Mouse (Mus musculus): Measurements from ENCODE around the gene Ndufb7.
"Not testable (repeated sequence)": the region's sequence is repeated elsewhere in the genome, so short reads cannot be mapped to it uniquely, and the experiment has no call there.

The Ndufb7 gene

DNA sequence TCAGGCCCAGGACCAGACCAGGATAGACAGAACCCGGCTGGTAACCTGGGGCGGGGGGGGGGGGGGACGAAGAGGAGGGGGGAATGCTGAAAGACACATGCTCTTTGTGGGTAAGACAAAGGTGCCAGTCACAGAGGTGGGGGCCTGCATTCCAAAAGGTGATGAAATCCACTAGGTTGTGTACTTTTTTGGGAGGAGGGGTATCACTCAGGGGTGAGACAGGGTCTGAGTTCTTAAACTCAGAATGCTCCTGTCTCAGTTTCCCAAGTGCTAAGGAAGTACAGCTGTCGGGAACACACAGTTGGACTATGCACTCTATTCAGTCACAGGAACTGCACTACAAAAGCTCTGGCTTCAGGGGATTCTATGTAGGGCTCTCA, 10.0 kb downstream of the Ndufb7 start:
- DNase-seq (ENCODE audit: low spot score) = no peak

- DNase-seq (ENCODE audit: low spot score) = no peak
These were observed 10.4 kb downstream of the Ndufb7 start for GRCm38 (mm10) chr8:83576921-83577320.

DNA sequence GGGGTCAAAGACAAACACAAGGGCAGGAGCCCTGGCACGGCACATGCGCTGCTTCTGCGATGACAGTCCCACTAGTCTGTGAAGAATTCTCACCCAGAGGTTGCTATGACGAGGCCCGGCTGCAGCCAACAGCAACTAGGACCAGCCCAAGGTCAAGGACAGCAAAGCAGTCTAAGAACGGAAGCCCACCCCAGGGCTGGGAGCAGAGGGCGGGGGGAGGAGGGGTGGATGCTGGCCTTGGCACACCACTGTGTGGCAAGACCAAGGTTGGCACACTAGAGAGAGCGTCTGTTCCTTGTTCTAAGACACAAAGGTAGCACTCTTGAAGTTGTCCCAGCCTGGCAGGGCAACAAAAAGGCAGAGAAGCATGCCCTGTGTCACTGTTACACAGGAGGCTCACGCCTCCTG, 10.9 kb downstream of the Ndufb7 start:
- no peak for DNase-seq (ENCODE audit: low spot score)

GRCm38 (mm10) chr8:83578131-83579055, 11.9 kb downstream of the Ndufb7 start:
- DNase-seq (ENCODE audit: low spot score) = no peak

DNA sequence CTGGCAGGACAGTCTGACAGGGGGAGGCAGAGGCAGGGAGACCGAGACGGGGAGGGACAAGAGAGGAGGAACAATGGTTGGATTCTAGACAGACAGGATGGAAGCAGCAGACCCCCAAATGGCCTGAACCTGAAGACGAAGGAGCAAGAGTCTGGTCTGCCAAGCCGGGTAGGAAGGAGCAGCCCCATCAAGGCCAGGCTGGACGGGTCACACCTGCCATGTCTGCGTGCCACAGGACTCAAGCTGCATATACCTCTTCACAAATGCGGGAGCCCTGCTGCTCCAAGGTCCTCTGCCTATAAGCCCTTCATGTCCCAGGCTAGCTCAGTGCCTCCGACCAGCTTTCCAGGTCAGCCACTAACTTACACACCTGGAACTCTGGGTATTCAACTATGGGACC, 13.2 kb downstream of the Ndufb7 start:
- no peak for DNase-seq (ENCODE audit: low spot score)

DNA sequence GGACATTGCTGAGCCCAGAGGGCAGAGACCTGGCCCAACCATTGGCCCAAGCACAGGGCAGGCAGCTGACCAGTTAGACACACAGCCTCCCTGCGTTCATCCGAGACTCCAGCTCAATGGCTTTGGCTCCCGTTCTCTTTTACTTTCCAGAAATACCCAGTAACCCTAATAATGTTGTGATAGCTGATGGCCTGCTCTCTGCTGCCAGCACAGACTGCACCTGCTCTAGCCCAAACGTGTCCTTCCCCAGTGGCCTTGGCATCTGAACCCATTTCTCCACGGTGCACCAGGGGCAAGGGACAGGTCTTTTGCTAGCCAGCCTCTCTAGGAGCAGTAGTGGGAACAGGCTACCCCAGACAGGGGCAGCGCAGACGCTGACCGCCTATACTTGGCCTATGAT, 14.4 kb downstream of the Ndufb7 start:
- DNase-seq (ENCODE audit: low spot score) = no peak

DNA sequence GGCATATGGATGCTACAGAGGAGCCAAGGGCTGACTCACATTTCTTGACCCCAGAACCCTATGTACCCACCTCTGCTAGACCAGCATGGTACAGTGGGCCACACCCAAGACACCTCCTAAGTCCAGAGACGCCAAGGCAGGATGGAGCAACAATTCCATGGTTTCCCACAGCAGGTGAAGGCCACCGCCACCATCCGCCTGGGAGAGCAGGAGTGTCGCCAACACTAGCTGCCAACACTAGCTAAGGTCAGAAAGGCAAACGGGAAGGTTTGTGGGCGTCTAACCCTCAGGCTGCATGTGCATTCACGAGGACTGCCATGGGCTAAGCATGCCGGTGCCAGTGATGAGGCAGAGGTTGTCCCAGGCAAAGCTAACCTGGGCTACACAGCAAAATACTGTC, 15.8 kb downstream of the Ndufb7 start:
- DNase-seq (ENCODE audit: low spot score) = no peak

DNA sequence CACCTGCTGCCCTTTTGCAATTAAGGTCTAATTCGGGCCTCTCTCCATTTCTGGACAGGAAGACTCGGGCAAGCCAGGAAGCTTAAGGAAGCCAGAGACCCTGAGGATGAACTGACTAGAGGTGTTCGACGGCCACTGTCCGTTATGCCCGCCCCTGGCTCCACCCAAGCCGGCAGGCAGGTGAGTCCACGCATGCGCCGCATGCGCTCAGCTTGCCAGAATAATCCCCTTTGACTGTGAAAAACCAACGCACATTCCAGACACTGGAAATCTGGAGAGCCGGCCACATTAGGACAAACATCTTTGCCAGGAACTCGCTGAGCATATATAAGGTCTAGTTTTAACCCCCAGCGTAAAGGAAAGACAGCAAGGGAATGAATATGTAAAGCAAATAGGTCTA, 16.8 kb downstream of the Ndufb7 start:
- no peak for DNase-seq (ENCODE audit: low spot score)

DNA sequence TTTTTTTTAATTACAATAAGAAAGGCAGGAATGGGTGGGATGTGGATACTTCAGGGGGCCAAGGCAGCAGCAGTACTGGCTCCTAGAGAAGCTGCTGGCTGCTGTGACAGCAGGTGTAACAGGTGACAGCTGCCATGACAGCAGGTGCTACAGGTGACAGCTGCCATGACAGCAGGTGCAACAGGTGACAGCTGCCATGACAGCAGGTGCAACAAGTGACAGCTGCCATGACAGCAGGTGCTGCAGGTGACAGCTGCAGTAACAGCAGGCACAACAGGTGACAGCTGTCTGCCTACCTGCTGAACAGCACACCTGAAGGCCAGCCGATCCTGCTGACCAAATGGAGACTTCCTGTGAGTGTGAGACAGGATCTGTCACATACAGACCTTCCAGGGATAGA, 18.3 kb downstream of the Ndufb7 start:
- DNase-seq (ENCODE audit: low spot score) = no peak

DNA sequence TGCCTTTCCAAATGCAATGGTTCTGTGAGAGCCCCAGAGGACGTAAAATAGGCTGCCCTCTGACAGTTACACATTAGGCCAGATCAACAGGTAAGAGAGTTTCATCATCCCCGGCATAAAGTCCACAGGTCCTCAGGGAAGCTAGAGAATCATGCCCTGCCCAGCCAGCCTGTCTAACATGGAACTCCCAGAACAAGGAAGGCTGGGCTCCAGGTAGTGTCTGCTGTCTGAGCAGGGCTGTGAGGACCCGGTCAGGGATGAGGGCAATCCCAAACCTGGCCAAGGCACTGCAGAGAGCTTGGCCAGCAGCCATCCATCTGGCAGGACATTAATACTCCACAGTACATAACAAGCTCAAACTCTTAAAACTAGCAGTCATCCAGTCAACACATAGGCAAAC, 18.9 kb downstream of the Ndufb7 start:
- DNase-seq (ENCODE audit: low spot score) = no peak

GRCm38 (mm10) chr8:83587644-83588043, 21.2 kb downstream of the Ndufb7 start:
- no peak for DNase-seq (ENCODE audit: low spot score)

- no peak for DNase-seq (ENCODE audit: low spot score)
These were observed 22.4 kb downstream of the Ndufb7 start for GRCm38 (mm10) chr8:83588886-83589285.

GRCm38 (mm10) chr8:83590488-83591023, 24.1 kb downstream of the Ndufb7 start:
- DNase-seq (ENCODE audit: low spot score) = no peak

DNA sequence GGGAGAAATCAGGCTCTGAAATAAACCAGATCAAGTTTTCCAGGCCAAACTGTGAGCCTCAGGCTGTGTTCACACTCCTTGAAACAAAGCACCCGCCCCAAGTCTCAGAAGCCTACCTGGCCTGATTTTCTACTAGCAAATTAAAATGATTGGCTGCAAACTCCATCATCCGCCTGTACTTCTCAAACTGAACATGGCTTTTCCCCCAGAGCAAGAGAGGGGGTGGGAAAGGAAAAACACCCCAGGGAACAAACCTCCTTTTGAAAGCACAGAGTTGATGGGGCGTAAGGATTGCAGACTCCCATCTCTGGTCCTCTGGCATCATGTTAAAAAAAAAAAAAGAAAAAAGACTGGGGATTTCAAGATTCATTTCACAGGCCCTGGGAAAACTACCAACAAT, 26.2 kb downstream of the Ndufb7 start:
- DNase-seq (ENCODE audit: low spot score) = no peak

DNA sequence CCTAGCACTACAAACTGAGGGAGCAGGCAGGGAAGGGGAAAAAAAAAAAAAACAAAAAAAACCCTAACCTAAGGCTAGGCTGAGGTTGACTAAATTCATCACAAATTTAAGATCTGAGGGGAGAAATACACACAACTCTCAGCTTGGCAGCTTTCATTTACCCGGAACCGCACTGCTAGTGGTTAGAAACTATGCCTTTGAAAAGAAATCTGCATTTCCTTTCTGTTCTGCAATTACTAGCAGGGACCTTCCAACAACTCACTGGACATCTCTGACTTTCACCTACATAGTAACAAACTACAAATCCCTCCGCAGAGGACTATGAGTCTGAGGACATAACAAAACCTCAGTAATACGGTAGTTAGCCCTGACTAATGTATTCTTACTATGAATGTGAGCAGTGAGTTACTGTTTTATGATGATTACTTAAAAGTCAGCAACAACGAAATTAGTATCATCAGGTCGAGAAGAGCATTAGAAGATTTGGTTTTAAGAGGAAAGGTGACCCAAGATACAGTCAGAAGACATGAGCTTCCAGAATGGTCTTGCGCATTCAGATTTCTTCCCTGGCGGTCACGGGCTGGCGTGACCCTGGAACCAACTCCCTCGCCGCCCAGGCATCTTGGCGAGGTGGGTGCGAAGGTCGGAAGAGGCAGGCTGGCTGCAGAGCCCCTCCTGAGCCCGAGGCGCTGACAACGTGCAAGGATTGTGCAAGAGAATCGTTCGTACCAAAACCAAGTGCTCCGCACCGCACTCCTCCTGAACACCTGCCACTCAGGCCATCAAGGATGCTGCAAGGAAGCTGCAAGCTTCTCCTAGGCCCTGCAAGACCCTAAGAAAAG, 27.1 kb downstream of the Ndufb7 start:
- DNase-seq (ENCODE audit: low spot score) = no peak

GRCm38 (mm10) chr8:83594167-83595049, 27.9 kb downstream of the Ndufb7 start:
- DNase-seq (ENCODE audit: low spot score) = peak; percentile 100

DNA sequence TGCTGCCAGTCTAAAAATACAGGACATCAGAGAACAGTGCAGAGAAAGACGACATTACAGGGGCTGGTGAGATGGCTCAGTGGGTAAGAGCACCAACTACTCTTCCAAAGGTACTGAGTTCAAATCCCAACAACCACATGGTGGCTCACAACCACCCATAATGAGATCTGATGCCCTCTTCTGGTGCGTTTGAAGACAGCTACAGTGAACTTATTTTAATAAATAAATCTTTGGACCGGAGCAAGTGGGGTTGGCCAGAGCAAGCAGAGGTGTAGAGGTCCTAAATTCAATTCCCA, 28.5 kb downstream of the Ndufb7 start:
- not testable (repeated sequence) for DNase-seq (ENCODE audit: low spot score)

DNA sequence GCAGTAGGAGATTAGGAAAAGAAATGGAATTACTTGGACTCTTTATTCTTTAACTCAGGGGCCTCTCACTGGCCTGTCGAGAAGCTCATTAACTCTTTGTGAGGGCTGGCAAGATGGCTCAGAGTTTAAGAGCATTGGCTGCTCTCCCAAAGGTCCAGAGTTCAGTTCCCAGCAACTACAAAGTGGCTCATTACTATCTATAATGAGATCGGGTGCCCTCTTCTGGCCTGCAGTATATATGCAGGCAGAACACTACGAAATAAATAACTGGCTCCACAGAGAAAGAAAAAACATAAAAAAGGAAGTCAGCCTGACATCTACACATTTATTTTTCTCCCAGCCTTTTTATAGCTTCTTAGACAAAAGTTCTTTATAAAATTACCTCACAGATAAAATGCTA, 29.9 kb downstream of the Ndufb7 start:
- DNase-seq (ENCODE audit: low spot score) = no peak

GRCm38 (mm10) chr8:83598146-83598545, 31.7 kb downstream of the Ndufb7 start:
- DNase-seq (ENCODE audit: low spot score) = no peak

DNA sequence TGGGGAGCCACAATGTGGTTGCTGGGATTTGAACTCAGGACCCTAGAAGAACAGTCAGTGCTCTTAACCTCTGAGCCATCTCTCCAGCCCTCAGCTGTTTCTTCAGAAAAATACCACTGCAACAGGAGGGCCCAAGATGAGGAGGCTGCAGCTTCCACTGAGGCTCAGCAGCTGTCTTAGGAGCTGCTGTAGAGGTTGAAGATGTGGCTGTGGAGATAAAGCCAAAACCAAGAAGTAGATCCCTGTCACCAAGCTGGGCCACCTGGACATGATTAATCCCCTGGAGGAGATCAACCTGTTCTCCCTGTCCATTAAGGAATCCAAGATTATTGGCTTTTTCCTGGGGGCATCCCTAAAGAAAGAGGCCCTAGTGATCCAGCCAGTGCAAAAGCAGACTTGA, 33.3 kb downstream of the Ndufb7 start:
- DNase-seq (ENCODE audit: low spot score) = no peak

DNA sequence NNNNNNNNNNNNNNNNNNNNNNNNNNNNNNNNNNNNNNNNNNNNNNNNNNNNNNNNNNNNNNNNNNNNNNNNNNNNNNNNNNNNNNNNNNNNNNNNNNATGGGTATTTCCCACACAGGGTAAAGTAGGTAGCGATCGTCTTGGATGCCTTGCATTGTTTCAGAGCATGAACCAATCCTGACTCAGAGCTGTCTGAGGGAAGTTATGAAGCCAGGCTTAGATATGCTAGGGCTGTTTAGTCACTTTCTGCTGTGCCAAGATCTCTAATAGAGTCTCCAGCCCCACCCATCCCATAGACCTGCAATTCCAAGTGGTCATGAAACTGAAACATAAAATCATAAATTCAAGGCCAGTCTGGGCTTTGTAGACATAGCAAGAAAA, 36.2 kb downstream of the Ndufb7 start:
- no peak for DNase-seq (ENCODE audit: low spot score)

All from yolk sac, embryonic 10.5 days (tissue).